Mouse (Mus musculus) kidney, embryonic 14.5 days (tissue): Measurements from ENCODE around the gene Tnfsf18. TPM values are rescaled to one million over a fixed set of nuclear protein-coding genes. Genes with fewer than 3 reads are reported as not detected.

Experiments used
- ATAC-seq: fragments of 200-750 bp; cut with Nextera tagmentation; 2 replicates; pipeline ENCODE4 v1.8.0; 2017; ENCODE audit warnings: moderate number of reproducible peaks, mild to moderate bottlenecking, moderate TSS enrichment, moderate library complexity; ENCODE audit not compliant: low FRiP score, low TSS enrichment
- H3K27ac ChIP-seq: fragments of 300-500 bp; sonication (generic); 2 replicates; pipeline ENCODE4 v1.5.1; 2014; ENCODE audit warnings: low read depth, mild to moderate bottlenecking, low read length, moderate library complexity, mixed read lengths
- H3K27me3 ChIP-seq: fragments of 300-500 bp; sonication (generic); 2 replicates; pipeline ENCODE4 v1.6.1; 2014; ENCODE audit warnings: mild to moderate bottlenecking, low read length; ENCODE audit not compliant: control insufficient read depth, insufficient read depth
- H3K36me3 ChIP-seq: fragments of 300-500 bp; sonication (generic); 2 replicates; pipeline ENCODE4 v1.6.1; 2014; ENCODE audit warnings: low read length, mixed read lengths; ENCODE audit not compliant: control insufficient read depth, insufficient read depth
- H3K4me1 ChIP-seq: fragments of 300-500 bp; sonication (generic); 2 replicates; pipeline ENCODE4 v1.6.1; 2014; ENCODE audit warnings: low read length, mixed read lengths; ENCODE audit not compliant: control insufficient read depth, insufficient read depth
- H3K4me2 ChIP-seq: fragments of 300-500 bp; sonication (generic); replicated peaks from 2 replicates; pipeline ENCODE4 v1.6.1; 2014; ENCODE audit warnings: low read depth, mild to moderate bottlenecking, low read length
- H3K4me3 ChIP-seq: fragments of 300-500 bp; sonication (generic); 2 replicates; pipeline ENCODE4 v1.5.1; 2014; ENCODE audit warnings: mild to moderate bottlenecking, low read length
- H3K9ac ChIP-seq: fragments of 300-500 bp; sonication (generic); 2 replicates; pipeline ENCODE4 v1.6.1; 2014; ENCODE audit warnings: low read depth, mild to moderate bottlenecking, low read length, moderate library complexity
- H3K9me3 ChIP-seq: fragments of 300-500 bp; sonication (generic); 2 replicates; pipeline ENCODE4 v1.6.1; 2016; ENCODE audit warnings: low read length; ENCODE audit not compliant: control insufficient read depth
- WGBS: fragments of 180-500 bp; shearing (Covaris S2); extraction: QIAGEN DNeasy Blood & Tissue Kit; methylation state at CpG from one replicate; pipeline ENCODE4 v1.1.7; 2014; 5-methylcytosine and 5-hydroxymethylcytosine counted together
- polyA plus RNA-seq: library from polyadenylated mRNA; unstranded; fragments of >200 nt; fragmentation: Nextera tagmentation; extraction: Ambion mirVana; gene quantifications from 2 replicates; pipeline ENCODE4 v1.2.1, GENCODE M21; 2014

Gene Tnfsf18
- polyA plus RNA-seq, 1 experiment from 2014 or later, result not detected

DNA sequence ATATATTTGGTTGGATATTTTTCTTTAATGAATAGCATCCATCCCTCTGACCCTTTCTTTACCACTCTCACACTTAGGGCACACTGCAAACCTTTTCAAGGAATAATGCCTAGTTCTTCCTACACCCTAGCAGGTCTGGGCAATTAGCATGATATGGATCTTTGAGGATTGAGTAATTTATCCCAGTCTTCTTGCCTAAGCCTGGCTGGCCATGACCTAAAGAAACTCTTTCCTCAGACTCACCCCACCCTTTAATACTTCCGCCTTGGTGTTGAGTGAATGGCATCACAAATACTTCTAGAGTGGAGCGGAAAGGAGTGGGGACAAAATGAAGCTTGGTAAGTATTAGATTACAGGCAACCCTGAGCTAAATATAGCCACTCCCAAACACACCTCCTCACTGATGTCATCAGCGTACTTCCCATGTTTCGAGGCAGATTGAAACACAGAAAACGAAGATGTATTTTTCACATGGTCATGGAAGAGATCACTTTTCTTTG, 56.2 kb downstream of the Tnfsf18 start:
- H3K27ac ChIP-seq, result no peak overlapping the region
- no peak overlapping the region for H3K4me2 ChIP-seq
- no peaks in the 10 kb centered on the region for H3K36me3 ChIP-seq
- no peaks in the 10 kb centered on the region for H3K27me3 ChIP-seq
- no peak for ATAC-seq
- WGBS, result 76% methylated on average over 5 of the region's 5 CpGs
- no peaks in the 10 kb centered on the region for H3K9me3 ChIP-seq
- no peaks in the 10 kb centered on the region for H3K4me1 ChIP-seq
- no peak overlapping the region for H3K4me3 ChIP-seq
- H3K9ac ChIP-seq, result no peak overlapping the region

DNA sequence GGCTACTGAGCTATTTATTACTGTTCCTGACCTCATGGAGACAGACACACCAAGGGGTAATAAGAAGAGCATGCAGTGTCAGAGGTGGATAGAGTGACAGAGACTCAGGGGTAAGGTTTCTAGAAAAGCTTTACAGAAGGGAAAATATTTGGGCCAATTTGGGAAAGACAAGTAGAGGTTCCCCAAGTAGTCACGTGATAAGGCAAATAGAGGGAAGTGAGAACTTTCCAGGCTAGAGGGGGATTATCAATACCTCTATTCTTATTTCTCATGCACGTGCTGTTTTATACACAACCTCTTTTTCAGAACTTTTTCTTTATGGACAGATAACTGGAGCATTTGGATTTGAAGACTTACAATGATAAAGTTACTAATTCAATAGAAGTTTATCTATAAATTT, 57.6 kb downstream of the Tnfsf18 start:
- Histone ChIP-seq H3K27me3 (no peaks in the 10 kb centered on the region), H3K4me3 (no peak overlapping the region), H3K9me3 (no peaks in the 10 kb centered on the region), H3K9ac (no peak overlapping the region), H3K4me1 (no peaks in the 10 kb centered on the region), H3K27ac (no peak overlapping the region), H3K36me3 (no peaks in the 10 kb centered on the region), H3K4me2 (no peak overlapping the region)
- WGBS, result 64% methylated on average over 2 of the region's 2 CpGs
- no peak for ATAC-seq

Other genes starting within 250 kb of the Tnfsf18 start
- 526 and 601 TPM in 2 replicates for gene Prdx6, start 243.4 kb upstream of the Tnfsf18 start, polyA plus RNA-seq
- 0.26 TPM in 1 of 2 replicates, not detected in the other for gene Tnfsf4, start 99.2 kb upstream of the Tnfsf18 start, polyA plus RNA-seq